13 mouse cellular contexts compared by ENCODE assay signal in the genomic region with DNA sequence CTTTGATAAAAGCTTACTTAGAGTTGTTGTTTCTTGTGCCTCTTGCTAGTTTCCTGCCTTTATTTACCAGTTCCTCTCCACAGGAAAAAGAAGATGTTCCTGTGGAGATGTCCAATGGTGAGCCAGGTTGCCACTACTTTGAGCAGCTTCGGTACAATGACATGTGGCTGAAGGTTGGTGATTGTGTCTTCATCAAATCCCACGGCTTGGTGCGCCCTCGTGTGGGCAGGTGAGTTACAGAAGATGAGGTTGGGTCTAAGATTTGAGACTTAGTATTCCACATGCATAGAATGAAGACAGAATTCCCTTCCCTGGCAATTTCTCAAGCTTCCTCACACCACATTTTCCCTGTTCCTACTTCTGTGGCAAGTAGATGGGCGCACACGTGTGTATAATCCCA. TPM values are rescaled to one million over a fixed set of nuclear protein-coding genes. Genes with fewer than 3 reads are reported as not detected.
DNase-seq lines count a peak whose midpoint lies in the region; ATAC-seq and TF ChIP-seq lines count a peak whose summit lies in the region.
"Had no signal": no experiment of that assay in that cellular context is flagged by ENCODE, and none has a peak within 500 bp of the region (broad histone marks: within the 10 kb centered on the region; RNA-seq: fewer than 3 reads in every experiment).

No protein-coding gene starts in this region.

- ATAC-seq in midbrain, postnatal 0 days (ENCODE audit: low FRiP score) = no peak
- ATAC-seq in midbrain, embryonic 14.5 days (ENCODE audit: low FRiP score, low TSS enrichment) = no peak

- no peaks in the 10 kb centered on the region; the same call in 1 of the 2 replicates for H3K79me2 ChIP-seq in heart, adult 2 months (replicated peaks; ENCODE audit: control insufficient read depth, insufficient read depth, low read length)

- no peak for TF ChIP-seq POLR2A in heart, adult 2 months (IDR thresholded peaks at IDR 0.05; ENCODE audit: insufficient read depth, low read depth, low read length)

- peak; percentile 31 for TF ChIP-seq CTCF in heart, adult 2 months (IDR thresholded peaks at IDR 0.05)
- 0 out of 2 replicates have a peak, but pooled peaks have one; percentile 10 for TF ChIP-seq CTCF in midbrain, postnatal 0 days (IDR thresholded peaks at IDR 0.05)

- H3K4me2 ChIP-seq in midbrain, postnatal 0 days (ENCODE audit: low read depth, low read length, poor library complexity, severe bottlenecking) = no peak overlapping the region
- H3K4me2 ChIP-seq in midbrain, embryonic 14.5 days (ENCODE audit: low read length) = no peak overlapping the region
- H3K4me2 ChIP-seq: hindbrain, embryonic 15.5 days; limb, embryonic 13.5 days had no signal

- no peaks in the 10 kb centered on the region for H3K4me1 ChIP-seq in heart, adult 2 months (ENCODE audit: control insufficient read depth, insufficient read depth, low read length)
- no peaks in the 10 kb centered on the region for H3K4me1 ChIP-seq in midbrain, postnatal 0 days (ENCODE audit: insufficient read depth, low read length)
- H3K4me1 ChIP-seq in midbrain, embryonic 14.5 days (ENCODE audit: control insufficient read depth, insufficient read depth, low read length) = no peaks in the 10 kb centered on the region
- H3K4me1 ChIP-seq: hindbrain, embryonic 15.5 days; limb, embryonic 13.5 days had no signal

- WGBS in heart, adult 2 months = 87% methylated on average over 6 of the region's 6 CpGs
- 91% methylated on average over 6 of the region's 6 CpGs for WGBS in midbrain, postnatal 0 days
- 85% methylated on average over 6 of the region's 6 CpGs for WGBS in midbrain, embryonic 14.5 days

- H3K9me3 ChIP-seq in midbrain, postnatal 0 days (ENCODE audit: low read length) = no peaks in the 10 kb centered on the region
- H3K9me3 ChIP-seq in midbrain, embryonic 14.5 days (ENCODE audit: control insufficient read depth, low read length) = no peaks in the 10 kb centered on the region
- H3K9me3 ChIP-seq: heart, embryonic 13.5 days; hindbrain, embryonic 15.5 days; limb, embryonic 13.5 days had no signal

- DNase-seq in heart, adult 2 months = no peak
- DNase-seq in heart, adult 9 months (ENCODE audit: low spot score in 2 of 2) = no peak
- no peak for DNase-seq in midbrain, postnatal 0 days (ENCODE audit: low spot score)
- DNase-seq in midbrain, embryonic 14.5 days = no peak
- peak; percentile 27 for DNase-seq in kidney, postnatal 10 days
- peak; percentile 7 for DNase-seq in naive thymus-derived CD4-positive, alpha-beta T cell, adult 2 months (ENCODE audit: low read depth)
- DNase-seq in adrenal gland, postnatal 10 days = no peak
- DNase-seq in spleen, postnatal 14 days (ENCODE audit: low spot score in 2 of 2) = no peak
- DNase-seq: adrenal gland, postnatal 25 days; spleen, adult 18-20 months had no signal

- TF ChIP-seq EP300 in heart, adult 2 months (IDR thresholded peaks at IDR 0.05; ENCODE audit: insufficient read depth, low read depth, low read length) = no peak

- intact Hi-C loops in heart, adult 2 months (cut with DNase I) = loop anchor here (5.0 kb wide), 1 partner anchor 35 kb away; no protein-coding TSS in a partner anchor

- no peaks in the 10 kb centered on the region for H3K27me3 ChIP-seq in heart, adult 2 months (ENCODE audit: control insufficient read depth, insufficient read depth, low read length)
- H3K27me3 ChIP-seq in midbrain, postnatal 0 days (ENCODE audit: insufficient read depth, low read length) = no peaks in the 10 kb centered on the region
- no peaks in the 10 kb centered on the region for H3K27me3 ChIP-seq in midbrain, embryonic 14.5 days (ENCODE audit: control insufficient read depth, insufficient read depth, low read length)
- H3K27me3 ChIP-seq: heart, embryonic 13.5 days; hindbrain, embryonic 15.5 days; limb, embryonic 13.5 days had no signal

- no peak overlapping the region for H3K4me3 ChIP-seq in heart, adult 2 months
- no peak overlapping the region for H3K4me3 ChIP-seq in midbrain, postnatal 0 days (ENCODE audit: low read depth, low read length)
- no peak overlapping the region for H3K4me3 ChIP-seq in midbrain, embryonic 14.5 days (replicated peaks; ENCODE audit: low read depth, low read length)
- H3K4me3 ChIP-seq: heart, embryonic 13.5 days; hindbrain, embryonic 15.5 days; limb, embryonic 13.5 days had no signal

- no peak overlapping the region for H3K9ac ChIP-seq in heart, adult 2 months (ENCODE audit: low read depth, low read length)
- H3K9ac ChIP-seq in midbrain, postnatal 0 days (replicated peaks; ENCODE audit: low read length, poor library complexity, severe bottlenecking) = no peak overlapping the region
- no peak overlapping the region for H3K9ac ChIP-seq in midbrain, embryonic 14.5 days (replicated peaks; ENCODE audit: low read length)
- H3K9ac ChIP-seq: heart, embryonic 13.5 days; hindbrain, embryonic 15.5 days; limb, embryonic 13.5 days had no signal

- peaks cover 11% of the 10 kb centered on the region for H3K36me3 ChIP-seq in heart, adult 2 months (ENCODE audit: control insufficient read depth, insufficient read depth, low read length)
- H3K36me3 ChIP-seq in midbrain, postnatal 0 days (ENCODE audit: insufficient read depth, low read length) = peaks cover 20% of the 10 kb centered on the region
- peaks cover 84% of the 10 kb centered on the region for H3K36me3 ChIP-seq in midbrain, embryonic 14.5 days (ENCODE audit: control insufficient read depth, insufficient read depth, low read length)

- no peak overlapping the region for H3K27ac ChIP-seq in heart, adult 2 months
- no peak overlapping the region for H3K27ac ChIP-seq in midbrain, postnatal 0 days (ENCODE audit: low read depth, low read length)
- no peak overlapping the region for H3K27ac ChIP-seq in midbrain, embryonic 14.5 days (replicated peaks; ENCODE audit: low read depth, low read length)
- H3K27ac ChIP-seq: hindbrain, embryonic 15.5 days; limb, embryonic 13.5 days had no signal

RNA-seq across cellular contexts. Expression of a gene that starts 41.3 kb away (rescaled TPM):
- 10 to 100 TPM; 61.1 to 81.3 TPM for total RNA-seq in heart, adult 2 months (2021)
- 57.5 and 81.7 TPM in 2 replicates for polyA plus RNA-seq in heart, adult 2 months (2012; rRNA removed)
- 3.2 and 4.3 TPM in 2 replicates for total RNA-seq in midbrain, postnatal 0 days (2014; rRNA removed)
- 41.6 and 47.5 TPM in 2 replicates for polyA plus RNA-seq in midbrain, postnatal 0 days (2015; fragmentation: Nextera tagmentation; extraction: Ambion mirVana)
- 64.8 and 77.7 TPM in 2 replicates for polyA plus RNA-seq in midbrain, embryonic 14.5 days (2014; fragmentation: Nextera tagmentation; extraction: Ambion mirVana)
- 100 to 1,000 TPM in 1 of 2 experiments, 10 to 100 TPM in 1; 86.9 to 103 TPM for total RNA-seq in adrenal gland, postnatal 10 days (2021)

RNA-seq across cellular contexts. Expression of a gene that starts 43.4 kb away (rescaled TPM):
- total RNA-seq in heart, adult 2 months (2021) = 10 to 100 TPM; 18.7 to 21.8 TPM
- 52.5 and 82.7 TPM in 2 replicates for polyA plus RNA-seq in heart, adult 2 months (2012; rRNA removed)
- total RNA-seq in midbrain, postnatal 0 days (2014; rRNA removed) = 132 and 171 TPM in 2 replicates
- polyA plus RNA-seq in midbrain, postnatal 0 days (2015; fragmentation: Nextera tagmentation; extraction: Ambion mirVana) = 132 and 144 TPM in 2 replicates
- polyA plus RNA-seq in midbrain, embryonic 14.5 days (2014; fragmentation: Nextera tagmentation; extraction: Ambion mirVana) = 234 and 284 TPM in 2 replicates
- total RNA-seq in adrenal gland, postnatal 10 days (2021) = 10 to 100 TPM; 52.0 to 52.6 TPM

Comparison
In these comparisons a context has a peak if more than half of its experiments do, and no peak if none do; other contexts are left out.
1. DNase-seq: peak in kidney, postnatal 10 days (single experiment) and naive thymus-derived CD4-positive, alpha-beta T cell, adult 2 months (single experiment); none in heart, adult 2 months (0 of 2), heart, adult 9 months (0 of 2), midbrain, postnatal 0 days (single experiment), midbrain, embryonic 14.5 days (single experiment), adrenal gland, postnatal 10 days (single experiment) and spleen, postnatal 14 days (0 of 2).
2. RNA of a gene that starts 41.3 kb away (total RNA-seq): 86.9 to 103 TPM in adrenal gland, postnatal 10 days and 61.1 to 81.3 TPM in heart, adult 2 months; 3.2 to 4.3 TPM in midbrain, postnatal 0 days; every median in the first group is over 10 times any median in the second.